Mouse (Mus musculus): ENCODE measurements around the gene Snx18. TPM values are rescaled to one million over a fixed set of nuclear protein-coding genes. Genes with fewer than 3 reads are reported as not detected.

The Snx18 gene
- 6.5 and 7.5 TPM in 2 replicates for polyA plus RNA-seq (2015; fragmentation: Nextera tagmentation; extraction: Ambion mirVana)

- peak within 1 kb of the TSS; percentile 86 for H3K4me3 ChIP-seq (ENCODE audit: low read depth, low read length)
- H3K27me3 ChIP-seq (ENCODE audit: control insufficient read depth, insufficient read depth, low read depth, low read length): no peaks in the 10 kb centered on the region
- peak; percentile 97 for ATAC-seq
- no peaks in the 10 kb centered on the region for H3K36me3 ChIP-seq (ENCODE audit: control insufficient read depth, insufficient read depth, low read length)
- H3K9ac ChIP-seq (ENCODE audit: low read depth, low read length): peak within 1 kb of the TSS; percentile 90
- no peaks in the 10 kb centered on the region for H3K9me3 ChIP-seq (replicated peaks; ENCODE audit: control insufficient read depth, low read length, poor library complexity, severe bottlenecking)
- WGBS: under 1% methylated on average over 105 of the region's 119 CpGs
- peak within 1 kb of the TSS; percentile 90 for H3K27ac ChIP-seq (ENCODE audit: low read length)
- H3K4me1 ChIP-seq (ENCODE audit: control insufficient read depth, insufficient read depth, low read length): peaks cover 39% of the 10 kb centered on the region
- peak within 1 kb of the TSS; percentile 75 for H3K4me2 ChIP-seq (ENCODE audit: low read length)
Measured at GRCm38 (mm10) chr13:113617891-113618823, at the start of gene Snx18. Gene Snx18, minus strand, starts transcription at chr13:113618564.

GRCm38 (mm10) chr13:113663883-113664282 is 45.5 kb upstream of the Snx18 start:
- 0 out of 2 replicates have a peak, but pooled peaks cover 2% of the 10 kb centered on the region for H3K4me1 ChIP-seq (ENCODE audit: control insufficient read depth, insufficient read depth, low read length)
- H3K4me2 ChIP-seq (ENCODE audit: low read length): peak overlapping the region; percentile 15; the same call in 1 of the 2 replicates
- H3K27me3 ChIP-seq (ENCODE audit: control insufficient read depth, insufficient read depth, low read depth, low read length): no peaks in the 10 kb centered on the region
- H3K9ac ChIP-seq (ENCODE audit: low read depth, low read length): no peak overlapping the region
- 83% methylated on average over 7 of the region's 7 CpGs for WGBS
- no peak overlapping the region for H3K4me3 ChIP-seq (ENCODE audit: low read depth, low read length)
- H3K36me3 ChIP-seq (ENCODE audit: control insufficient read depth, insufficient read depth, low read length): no peaks in the 10 kb centered on the region
- H3K27ac ChIP-seq (ENCODE audit: low read length): no peak overlapping the region
- H3K9me3 ChIP-seq (replicated peaks; ENCODE audit: control insufficient read depth, low read length, poor library complexity, severe bottlenecking): no peaks in the 10 kb centered on the region
- ATAC-seq: no peak

- Histone ChIP-seq H3K4me2 (ENCODE audit: low read length) (peak within 1 kb of the TSS; percentile 15; the same call in 1 of the 2 replicates), H3K36me3 (ENCODE audit: control insufficient read depth, insufficient read depth, low read length) (no peaks in the 10 kb centered on the region), H3K9ac (ENCODE audit: low read depth, low read length) (no peak within 1 kb of the TSS), H3K4me3 (ENCODE audit: low read depth, low read length) (no peak within 1 kb of the TSS), H3K27ac (ENCODE audit: low read length) (no peak within 1 kb of the TSS), H3K27me3 (ENCODE audit: control insufficient read depth, insufficient read depth, low read depth, low read length) (no peaks in the 10 kb centered on the region), H3K9me3 (replicated peaks; ENCODE audit: control insufficient read depth, low read length, poor library complexity, severe bottlenecking) (no peaks in the 10 kb centered on the region), H3K4me1 (ENCODE audit: control insufficient read depth, insufficient read depth, low read length) (0 out of 2 replicates have a peak, but pooled peaks cover 2% of the 10 kb centered on the region)
- 53% methylated on average over 28 of the region's 28 CpGs for WGBS
- peak; percentile 76 for ATAC-seq
Measured at GRCm38 (mm10) chr13:113663151-113663779, 44.9 kb upstream of the Snx18 start, which contains the start of gene Hspb3. Gene Hspb3, minus strand, starts transcription at chr13:113663676.

GRCm38 (mm10) chr13:113661826-113662271 is 43.5 kb upstream of the Snx18 start:
- no peak overlapping the region for H3K9ac ChIP-seq (ENCODE audit: low read depth, low read length)
- no peaks in the 10 kb centered on the region for H3K27me3 ChIP-seq (ENCODE audit: control insufficient read depth, insufficient read depth, low read depth, low read length)
- 0 out of 2 replicates have a peak, but pooled peaks cover 2% of the 10 kb centered on the region for H3K4me1 ChIP-seq (ENCODE audit: control insufficient read depth, insufficient read depth, low read length)

GRCm38 (mm10) chr13:113660576-113661310 is 42.4 kb upstream of the Snx18 start:
- no peak for ATAC-seq
- WGBS: 80% methylated on average over 9 of the region's 9 CpGs
- H3K9me3 ChIP-seq (replicated peaks; ENCODE audit: control insufficient read depth, low read length, poor library complexity, severe bottlenecking): no peaks in the 10 kb centered on the region
- no peak overlapping the region for H3K27ac ChIP-seq (ENCODE audit: low read length)
- no peaks in the 10 kb centered on the region for H3K27me3 ChIP-seq (ENCODE audit: control insufficient read depth, insufficient read depth, low read depth, low read length)
- no peak overlapping the region for H3K9ac ChIP-seq (ENCODE audit: low read depth, low read length)
- no peak overlapping the region for H3K4me3 ChIP-seq (ENCODE audit: low read depth, low read length)
- H3K4me1 ChIP-seq (ENCODE audit: control insufficient read depth, insufficient read depth, low read length): 0 out of 2 replicates have a peak, but pooled peaks cover 2% of the 10 kb centered on the region
- no peaks in the 10 kb centered on the region for H3K36me3 ChIP-seq (ENCODE audit: control insufficient read depth, insufficient read depth, low read length)
- no peak overlapping the region for H3K4me2 ChIP-seq (ENCODE audit: low read length)

More at GRCm38 (mm10) chr13:113661826-113662271, 43.5 kb upstream of the Snx18 start:
- ATAC-seq: no peak
- Histone ChIP-seq H3K9me3 (replicated peaks; ENCODE audit: control insufficient read depth, low read length, poor library complexity, severe bottlenecking) (no peaks in the 10 kb centered on the region), H3K27ac (ENCODE audit: low read length) (no peak overlapping the region), H3K36me3 (ENCODE audit: control insufficient read depth, insufficient read depth, low read length) (no peaks in the 10 kb centered on the region), H3K4me2 (ENCODE audit: low read length) (no peak overlapping the region), H3K4me3 (ENCODE audit: low read depth, low read length) (no peak overlapping the region)
- WGBS: 80% methylated on average over 7 of the region's 7 CpGs

- Histone ChIP-seq H3K4me2 (ENCODE audit: low read length) (no peak overlapping the region), H3K9me3 (replicated peaks; ENCODE audit: control insufficient read depth, low read length, poor library complexity, severe bottlenecking) (no peaks in the 10 kb centered on the region), H3K4me3 (ENCODE audit: low read depth, low read length) (no peak overlapping the region), H3K27ac (ENCODE audit: low read length) (no peak overlapping the region), H3K4me1 (ENCODE audit: control insufficient read depth, insufficient read depth, low read length) (no peaks in the 10 kb centered on the region), H3K9ac (ENCODE audit: low read depth, low read length) (no peak overlapping the region), H3K27me3 (ENCODE audit: control insufficient read depth, insufficient read depth, low read depth, low read length) (no peaks in the 10 kb centered on the region), H3K36me3 (ENCODE audit: control insufficient read depth, insufficient read depth, low read length) (no peaks in the 10 kb centered on the region)
- no peak for ATAC-seq
- WGBS: 76% methylated on average over 7 of the region's 7 CpGs
Measured at GRCm38 (mm10) chr13:113657204-113657603, 38.8 kb upstream of the Snx18 start.

GRCm38 (mm10) chr13:113656639-113657038 is 38.3 kb upstream of the Snx18 start:
- H3K36me3 ChIP-seq (ENCODE audit: control insufficient read depth, insufficient read depth, low read length): no peaks in the 10 kb centered on the region
- no peaks in the 10 kb centered on the region for H3K9me3 ChIP-seq (replicated peaks; ENCODE audit: control insufficient read depth, low read length, poor library complexity, severe bottlenecking)
- no peak overlapping the region for H3K4me3 ChIP-seq (ENCODE audit: low read depth, low read length)
- no peak overlapping the region for H3K4me2 ChIP-seq (ENCODE audit: low read length)
- H3K27me3 ChIP-seq (ENCODE audit: control insufficient read depth, insufficient read depth, low read depth, low read length): no peaks in the 10 kb centered on the region
- H3K4me1 ChIP-seq (ENCODE audit: control insufficient read depth, insufficient read depth, low read length): no peaks in the 10 kb centered on the region
- H3K27ac ChIP-seq (ENCODE audit: low read length): no peak overlapping the region
- 90% methylated on average over 4 of the region's 4 CpGs for WGBS
- H3K9ac ChIP-seq (ENCODE audit: low read depth, low read length): no peak overlapping the region
- ATAC-seq: no peak

GRCm38 (mm10) chr13:113655511-113655910 is 37.1 kb upstream of the Snx18 start:
- no peak overlapping the region for H3K4me3 ChIP-seq (ENCODE audit: low read depth, low read length)
- WGBS: 83% methylated on average over 4 of the region's 4 CpGs

More at GRCm38 (mm10) chr13:113655511-113655910, 37.1 kb upstream of the Snx18 start:
- Histone ChIP-seq H3K4me2 (ENCODE audit: low read length) (no peak overlapping the region), H3K9me3 (replicated peaks; ENCODE audit: control insufficient read depth, low read length, poor library complexity, severe bottlenecking) (no peaks in the 10 kb centered on the region), H3K9ac (ENCODE audit: low read depth, low read length) (no peak overlapping the region), H3K27ac (ENCODE audit: low read length) (no peak overlapping the region), H3K36me3 (ENCODE audit: control insufficient read depth, insufficient read depth, low read length) (no peaks in the 10 kb centered on the region), H3K27me3 (ENCODE audit: control insufficient read depth, insufficient read depth, low read depth, low read length) (no peaks in the 10 kb centered on the region), H3K4me1 (ENCODE audit: control insufficient read depth, insufficient read depth, low read length) (no peaks in the 10 kb centered on the region)
- no peak for ATAC-seq

Measured in midbrain, embryonic 16.5 days (tissue).